Mouse (Mus musculus): Measurements from ENCODE around the gene Tex38.

DNA sequence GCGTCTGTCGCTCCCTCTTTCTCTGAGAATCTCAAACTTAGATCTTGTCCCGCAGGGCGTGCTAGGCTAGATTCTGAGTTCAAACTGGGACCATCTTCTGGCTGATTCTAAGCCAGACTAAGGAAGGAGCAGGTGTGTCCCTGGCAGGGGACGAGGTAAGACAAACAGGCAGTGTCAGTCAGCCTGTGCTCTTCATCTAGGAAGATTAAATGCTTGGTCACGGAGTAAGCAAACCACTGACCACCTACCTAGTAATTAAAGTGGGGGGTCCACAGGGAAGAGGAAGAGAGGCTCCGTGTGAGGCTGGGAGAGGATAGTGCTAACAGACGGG, 47.7 kb upstream of the Tex38 start:
- no peak for TF ChIP-seq CTCF (conservative IDR thresholded peaks at IDR 0.05; ENCODE audit: insufficient read depth, insufficient read length, low read depth, low read length)
- no peak for TF ChIP-seq POLR2A (IDR thresholded peaks at IDR 0.05; ENCODE audit: low read depth, low read length)
